Mouse (Mus musculus) inflammation-experienced regulatory T-cells, adult 6 months (primary cell): ENCODE results near the gene Tmem88b. TPM values are rescaled to one million over a fixed set of nuclear protein-coding genes. Genes with fewer than 3 reads are reported as not detected.

Source experiments
- polyA plus RNA-seq, 3 experiments: library from polyadenylated mRNA; unstranded; fragments of 100-300 nt; shearing (Covaris generic); gene quantifications; one replicate each; pipeline ENCODE4 v1.2.1; 2017

Tmem88b gene
- polyA plus RNA-seq, 3 experiments from 2014 or later = not detected

Other genes starting within 250 kb of the Tmem88b start
- 10 to 100 TPM; 50.9 to 55.9 (median 53.2) TPM for gene Nadk, start 223.5 kb downstream of the Tmem88b start, polyA plus RNA-seq
- 1 to 10 TPM; 7.9 to 9.1 (median 8.5) TPM for gene Slc35e2, start 184.5 kb downstream of the Tmem88b start, polyA plus RNA-seq
- gene Cdk11b, start 161.0 kb downstream of the Tmem88b start, polyA plus RNA-seq = 100 to 1,000 TPM in 2 of 3 experiments, 10 to 100 TPM in 1; 75.2 to 139 (median 116) TPM
- 1 to 10 TPM in 1 of 3 experiments, not detected in 2; 1.7 TPM for gene Gm10563, start 140.5 kb downstream of the Tmem88b start, polyA plus RNA-seq
- gene Mmp23, start 132.5 kb downstream of the Tmem88b start, polyA plus RNA-seq = not detected
- gene Mib2, start 116.7 kb downstream of the Tmem88b start, polyA plus RNA-seq = 1 to 10 TPM; 3.1 to 5.2 (median 3.9) TPM
- 1 to 10 TPM in 1 of 3 experiments, under 1 TPM in 2; 0.16 to 1.6 (median 0.96) TPM for gene Fndc10, start 91.5 kb downstream of the Tmem88b start, polyA plus RNA-seq
- 100 to 1,000 TPM; 145 to 170 (median 154) TPM for gene Ssu72, start 81.1 kb downstream of the Tmem88b start, polyA plus RNA-seq
- under 1 TPM; 0.13 to 0.16 (median 0.13) TPM for gene Tmem240, start 51.1 kb downstream of the Tmem88b start, polyA plus RNA-seq
- gene Atad3a, start 24.8 kb downstream of the Tmem88b start, polyA plus RNA-seq = 10 to 100 TPM in 2 of 3 experiments, 1 to 10 TPM in 1; 9.8 to 27.2 (median 21.7) TPM
- under 1 TPM in 1 of 3 experiments, not detected in 2; 0.09 TPM for gene Vwa1, start 11.2 kb downstream of the Tmem88b start, polyA plus RNA-seq
- not detected for gene Ankrd65, start 4.6 kb upstream of the Tmem88b start, polyA plus RNA-seq
- 100 to 1,000 TPM; 105 to 200 (median 117) TPM for gene Mrpl20, start 17.0 kb upstream of the Tmem88b start, polyA plus RNA-seq
- 100 to 1,000 TPM in 2 of 3 experiments, 10 to 100 TPM in 1; 83.8 to 128 (median 117) TPM for gene Ccnl2, start 26.6 kb upstream of the Tmem88b start, polyA plus RNA-seq
- 100 to 1,000 TPM; 206 to 219 (median 211) TPM for gene Aurkaip1, start 45.4 kb upstream of the Tmem88b start, polyA plus RNA-seq
- gene Mxra8, start 53.8 kb upstream of the Tmem88b start, polyA plus RNA-seq = 10 to 100 TPM in 2 of 3 experiments, under 1 TPM in 1; 0.69 to 18.3 (median 16.4) TPM
- gene Dvl1, start 61.5 kb upstream of the Tmem88b start, polyA plus RNA-seq = 1 to 10 TPM; 2.0 to 3.8 (median 3.5) TPM
- gene Tas1r3, start 77.5 kb upstream of the Tmem88b start, polyA plus RNA-seq = under 1 TPM; 0.16 to 0.40 (median 0.30) TPM
- gene Cptp, start 83.6 kb upstream of the Tmem88b start, polyA plus RNA-seq = 10 to 100 TPM; 14.2 to 19.2 (median 19.1) TPM
- 10 to 100 TPM; 81.9 to 88.2 (median 86.6) TPM for gene Ints11, start 83.7 kb upstream of the Tmem88b start, polyA plus RNA-seq
- gene Pusl1, start 105.9 kb upstream of the Tmem88b start, polyA plus RNA-seq = 10 to 100 TPM; 14.1 to 20.3 (median 15.8) TPM
- 1 to 10 TPM; 4.0 to 9.1 (median 5.8) TPM for gene Acap3, start 105.9 kb upstream of the Tmem88b start, polyA plus RNA-seq
- gene Ube2j2, start 158.0 kb upstream of the Tmem88b start, polyA plus RNA-seq = 10 to 100 TPM; 19.3 to 30.8 (median 29.6) TPM
- 1 to 10 TPM; 3.0 to 6.9 (median 5.6) TPM for gene C1qtnf12, start 176.4 kb upstream of the Tmem88b start, polyA plus RNA-seq
- gene B3galt6, start 206.8 kb upstream of the Tmem88b start, polyA plus RNA-seq = 1 to 10 TPM in 1 of 3 experiments, under 1 TPM in 2; 0.63 to 1.0 (median 0.90) TPM
- 100 to 1,000 TPM; 489 to 506 (median 496) TPM for gene Sdf4, start 207.0 kb upstream of the Tmem88b start, polyA plus RNA-seq
- gene Tnfrsf4, start 228.0 kb upstream of the Tmem88b start, polyA plus RNA-seq = 100 to 1,000 TPM; 682 to 810 (median 720) TPM
- gene Tnfrsf18, start 240.3 kb upstream of the Tmem88b start, polyA plus RNA-seq = 100 to 1,000 TPM; 603 to 779 (median 637) TPM